Mouse (Mus musculus) spleen, postnatal 14 days (tissue): ENCODE data around the gene Rph3a.

Experiments used
- DNase-seq, 2 experiments: peaks; one replicate each; pipeline ENCODE4 v3.0.0; 2021 to 2022; ENCODE audit warnings: low spot score in 2 of 2

The Rph3a gene

GRCm38 (mm10) chr5:121009811-121010569 is at the start of gene Rph3a:
Gene Rph3a, minus strand, starts transcription at chr5:121010092.
- DNase-seq, result no peak

- DNase-seq, result no peak
Observed at GRCm38 (mm10) chr5:121058261-121058660, 48.4 kb upstream of the Rph3a start.

GRCm38 (mm10) chr5:121053886-121054285 is 44.0 kb upstream of the Rph3a start:
- no peak for DNase-seq

GRCm38 (mm10) chr5:121041791-121042190 is 31.9 kb upstream of the Rph3a start:
- no peak for DNase-seq

- no peak for DNase-seq
Observed at GRCm38 (mm10) chr5:121039465-121039864, 29.6 kb upstream of the Rph3a start.

DNA sequence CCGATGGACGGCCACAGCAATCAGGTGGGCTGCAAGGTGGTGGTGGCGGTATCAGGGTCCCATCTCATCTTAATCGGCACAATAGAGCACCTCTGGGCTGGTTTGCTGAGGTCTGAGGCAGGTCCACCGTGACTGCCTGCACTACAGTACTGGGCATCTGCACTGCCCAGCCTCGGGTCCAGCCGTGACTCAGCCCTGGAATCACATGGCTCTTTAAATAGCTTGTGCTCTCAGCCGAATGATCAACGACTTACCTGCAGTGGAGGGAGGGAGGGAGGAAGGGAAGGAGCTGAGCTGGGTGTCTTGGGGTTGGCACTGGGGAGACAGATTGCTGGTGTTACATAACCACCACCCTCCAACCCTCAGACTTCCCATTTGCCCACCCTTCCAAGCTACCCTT is 20.3 kb upstream of the Rph3a start:
- DNase-seq, result no peak

DNA sequence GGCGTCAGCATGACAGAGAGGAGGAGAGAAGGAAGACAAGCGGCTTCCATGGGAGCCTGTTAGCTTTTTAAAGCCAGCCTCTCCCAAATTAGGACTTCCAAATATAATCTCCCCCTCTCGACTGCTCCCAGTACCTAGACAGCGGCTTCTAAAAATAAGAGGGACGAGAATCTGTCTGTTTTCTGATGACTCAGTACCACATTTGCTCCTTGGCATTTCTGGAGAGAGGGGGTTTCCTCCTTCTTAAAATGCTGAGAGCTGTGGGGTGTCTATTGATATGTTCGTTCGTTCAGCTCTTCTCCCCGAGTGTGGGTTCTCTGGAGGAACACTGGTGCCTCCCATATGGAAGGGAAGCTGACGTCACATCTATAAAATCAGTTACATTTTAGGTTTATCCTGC is 9.6 kb upstream of the Rph3a start:
- DNase-seq, result no peak

DNA sequence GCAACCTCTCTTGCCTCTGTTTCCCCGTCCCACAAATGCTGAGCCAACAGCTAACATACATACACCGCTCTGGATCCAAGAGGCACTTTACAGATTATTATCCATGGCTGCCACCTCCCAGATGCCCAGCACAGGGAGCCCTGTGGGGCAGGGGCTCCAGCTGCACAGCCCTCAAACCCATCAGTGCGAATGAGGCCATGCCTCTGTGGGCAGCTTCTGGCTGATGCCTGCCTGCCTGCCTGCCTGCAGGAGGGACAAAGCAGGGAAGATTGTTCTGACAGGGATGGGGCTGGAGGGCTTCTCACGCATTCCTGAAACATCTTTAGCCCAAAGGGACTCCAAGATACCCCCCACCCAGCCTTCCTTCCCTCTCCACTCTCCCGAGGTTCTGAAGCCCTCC is 7.8 kb upstream of the Rph3a start:
- DNase-seq, result no peak

GRCm38 (mm10) chr5:121016405-121016804 is 6.5 kb upstream of the Rph3a start:
- no peak for DNase-seq

- no peak for DNase-seq
Observed at GRCm38 (mm10) chr5:121014496-121014895, 4.6 kb upstream of the Rph3a start.

DNA sequence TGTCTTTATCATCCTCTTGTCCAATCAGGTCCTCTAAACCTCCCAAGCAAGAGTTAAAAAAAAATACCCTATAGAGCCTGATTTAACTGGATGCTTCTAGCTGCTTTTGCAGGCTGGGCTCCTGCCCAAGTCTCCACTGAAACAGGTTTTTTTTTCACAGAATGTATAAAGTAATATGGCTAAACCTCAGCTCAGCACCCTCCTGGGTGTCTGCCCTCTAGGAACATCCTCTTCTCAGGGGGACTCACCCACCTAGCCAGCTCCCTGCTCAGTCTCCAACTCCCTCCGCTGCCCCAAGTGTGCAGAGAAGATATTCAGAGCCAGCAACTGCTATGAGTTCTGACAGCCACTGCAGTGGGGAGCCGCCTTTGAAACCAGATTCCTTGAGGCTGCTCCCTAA is 2.1 kb upstream of the Rph3a start:
- DNase-seq, result no peak

- peak in 1 of 2 experiments; percentile 6 for DNase-seq
Observed at GRCm38 (mm10) chr5:121009406-121009805, 486 bp downstream of the Rph3a start.

- DNase-seq, result no peak
Observed at GRCm38 (mm10) chr5:121008411-121009239, 1.3 kb downstream of the Rph3a start.

GRCm38 (mm10) chr5:121007563-121007962 is 2.3 kb downstream of the Rph3a start:
- no peak for DNase-seq

GRCm38 (mm10) chr5:121007130-121007529 is 2.8 kb downstream of the Rph3a start:
- no peak for DNase-seq

- no peak for DNase-seq
Observed at GRCm38 (mm10) chr5:121006176-121006575, 3.7 kb downstream of the Rph3a start.

- no peak for DNase-seq
Observed at GRCm38 (mm10) chr5:121003781-121004180, 6.1 kb downstream of the Rph3a start.

- DNase-seq, result no peak
Observed at GRCm38 (mm10) chr5:120999573-120999972, 10.3 kb downstream of the Rph3a start.

- no peak for DNase-seq
Observed at GRCm38 (mm10) chr5:120988373-120988772, 21.5 kb downstream of the Rph3a start.

GRCm38 (mm10) chr5:120983029-120983428 is 26.9 kb downstream of the Rph3a start:
- no peak for DNase-seq

DNA sequence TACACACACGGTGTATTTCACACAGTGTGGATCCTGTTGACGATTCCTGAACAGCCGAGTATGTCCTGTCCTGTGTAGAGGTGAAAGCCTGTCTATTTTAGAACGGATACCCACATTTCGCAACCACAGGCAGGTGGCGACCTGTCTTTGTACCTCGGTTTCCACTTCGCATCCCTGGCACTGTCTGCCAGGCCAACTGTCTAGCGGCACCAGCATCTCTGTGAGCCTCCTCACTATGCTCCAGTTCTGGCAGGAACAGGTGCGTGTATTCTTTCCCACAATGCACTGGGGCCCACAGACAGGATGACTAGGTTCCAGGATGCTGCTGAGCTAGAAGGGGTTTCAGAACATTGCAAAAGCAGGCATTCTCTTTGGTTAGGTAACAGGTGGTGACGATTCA is 28.7 kb downstream of the Rph3a start:
- DNase-seq, result no peak

- no peak for DNase-seq
Observed at GRCm38 (mm10) chr5:120980116-120980515, 29.8 kb downstream of the Rph3a start.

- DNase-seq, result no peak
Observed at GRCm38 (mm10) chr5:120976138-120976537, 33.8 kb downstream of the Rph3a start.
